Mouse (Mus musculus) hindbrain, embryonic 11.5 days (tissue): ENCODE measurements around the gene Cldn24. TPM values are rescaled to one million over a fixed set of nuclear protein-coding genes. Genes with fewer than 3 reads are reported as not detected.

Experiments used
- ATAC-seq: fragments of 200-750 bp; cut with Nextera tagmentation; 2 replicates; pipeline ENCODE4 v1.8.0; 2017; ENCODE audit warnings: mild to moderate bottlenecking, moderate TSS enrichment, moderate library complexity; ENCODE audit not compliant: low FRiP score
- DNase-seq: peaks from one replicate; pipeline ENCODE4 v3.0.0-alpha.2; 2015; ENCODE audit warnings: low spot score
- H3K27ac ChIP-seq: fragments of 300-500 bp; sonication (generic); 2 replicates; pipeline ENCODE4 v1.5.1; 2014; ENCODE audit warnings: mild to moderate bottlenecking, low read depth, low read length
- H3K27me3 ChIP-seq: fragments of 300-500 bp; sonication (generic); 2 replicates; pipeline ENCODE4 v1.6.1; 2014; ENCODE audit warnings: mild to moderate bottlenecking, low read length, moderate library complexity, mixed read lengths; ENCODE audit not compliant: control insufficient read depth, insufficient read depth
- H3K36me3 ChIP-seq: fragments of 300-500 bp; sonication (generic); 2 replicates; pipeline ENCODE4 v1.6.1; 2014; ENCODE audit warnings: mild to moderate bottlenecking, low read length, moderate library complexity, mixed read lengths; ENCODE audit not compliant: control insufficient read depth, insufficient read depth
- H3K4me1 ChIP-seq: fragments of 300-500 bp; sonication (generic); replicated peaks from 2 replicates; pipeline ENCODE4 v1.6.1; 2014; ENCODE audit warnings: low read length, mixed read lengths; ENCODE audit not compliant: control insufficient read depth, insufficient read depth
- H3K4me2 ChIP-seq: fragments of 300-500 bp; sonication (generic); replicated peaks from 2 replicates; pipeline ENCODE4 v1.6.1; 2014; ENCODE audit warnings: mild to moderate bottlenecking, low read depth, low read length
- H3K4me3 ChIP-seq: fragments of 300-500 bp; sonication (generic); 2 replicates; pipeline ENCODE4 v1.5.1; 2014; ENCODE audit warnings: low read depth, low read length
- H3K9ac ChIP-seq: fragments of 300-500 bp; sonication (generic); 2 replicates; pipeline ENCODE4 v1.6.1; 2014; ENCODE audit warnings: low read depth, low read length
- H3K9me3 ChIP-seq: fragments of 300-500 bp; sonication (generic); 2 replicates; pipeline ENCODE4 v1.6.1; 2016; ENCODE audit warnings: low read length; ENCODE audit not compliant: control insufficient read depth
- WGBS: fragments of 180-500 bp; shearing (Covaris S2); extraction: QIAGEN DNeasy Blood & Tissue Kit; methylation state at CpG from one replicate; pipeline ENCODE4 v1.1.7; 2014; 5-methylcytosine and 5-hydroxymethylcytosine counted together
- polyA plus RNA-seq: library from polyadenylated mRNA; unstranded; fragments of >200 nt; fragmentation: Nextera tagmentation; extraction: Ambion mirVana; gene quantifications from 2 replicates; pipeline ENCODE4 v1.2.1, GENCODE M21; 2014

The Cldn24 gene
- polyA plus RNA-seq, 1 experiment from 2014 or later, result not detected

DNA sequence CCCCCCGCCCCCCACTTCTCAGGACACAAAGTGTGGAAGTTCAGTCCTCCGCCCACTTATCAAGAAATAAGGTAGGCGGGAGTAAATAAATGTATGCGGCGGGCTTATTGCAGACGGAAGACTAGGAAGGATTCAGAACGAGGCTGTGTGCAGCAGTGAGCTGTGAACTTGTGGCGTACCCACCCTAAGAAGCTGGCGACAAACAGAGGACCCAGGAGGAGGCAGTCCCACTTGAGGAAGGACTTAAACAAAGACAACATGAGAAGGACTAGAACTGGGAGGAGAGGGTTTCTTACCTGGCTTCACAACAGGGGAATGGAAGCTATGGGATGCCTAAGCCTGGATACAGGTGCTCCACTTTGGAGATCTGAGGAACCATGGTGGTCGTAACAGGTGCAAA lies 21.7 kb downstream of the Cldn24 start:
- 93% methylated on average over 10 of the region's 10 CpGs for WGBS
- Histone ChIP-seq H3K36me3 (peaks cover 2% of the 10 kb centered on the region; the same call in 1 of the 2 replicates), H3K9me3 (no peaks in the 10 kb centered on the region), H3K4me2 (no peak overlapping the region), H3K27ac (no peak overlapping the region), H3K4me3 (no peak overlapping the region), H3K27me3 (no peaks in the 10 kb centered on the region), H3K9ac (no peak overlapping the region), H3K4me1 (no peaks in the 10 kb centered on the region)
- DNase-seq (no peak), ATAC-seq (no peak)

DNA sequence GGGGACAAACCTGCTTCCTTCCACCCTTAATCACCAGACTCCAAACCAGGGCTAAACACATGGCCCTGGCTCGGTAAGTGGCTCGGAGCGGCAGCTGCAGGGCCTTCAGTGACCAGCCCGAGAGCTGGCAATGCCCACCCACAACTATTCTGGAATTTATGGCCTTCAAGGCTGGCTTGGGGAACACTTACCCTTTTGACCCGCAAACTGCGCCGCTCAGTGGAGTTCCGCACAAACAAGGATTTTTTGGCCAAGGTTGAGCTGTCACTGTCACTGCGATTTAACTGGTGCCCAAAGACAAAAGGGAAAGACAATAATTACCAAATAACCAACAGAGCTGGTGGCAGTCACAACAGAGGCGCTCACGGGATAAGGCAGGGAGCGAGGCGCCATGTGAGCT lies 24.0 kb downstream of the Cldn24 start:
- H3K9ac ChIP-seq, result no peak overlapping the region
- no peaks in the 10 kb centered on the region for H3K9me3 ChIP-seq
- WGBS, result 83% methylated on average over 13 of the region's 13 CpGs
- H3K36me3 ChIP-seq, result no peaks in the 10 kb centered on the region
- no peaks in the 10 kb centered on the region for H3K4me1 ChIP-seq
- DNase-seq (no peak), ATAC-seq (no peak)
- no peak overlapping the region for H3K4me3 ChIP-seq
- no peak overlapping the region for H3K4me2 ChIP-seq
- H3K27me3 ChIP-seq, result no peaks in the 10 kb centered on the region
- no peak overlapping the region for H3K27ac ChIP-seq

DNA sequence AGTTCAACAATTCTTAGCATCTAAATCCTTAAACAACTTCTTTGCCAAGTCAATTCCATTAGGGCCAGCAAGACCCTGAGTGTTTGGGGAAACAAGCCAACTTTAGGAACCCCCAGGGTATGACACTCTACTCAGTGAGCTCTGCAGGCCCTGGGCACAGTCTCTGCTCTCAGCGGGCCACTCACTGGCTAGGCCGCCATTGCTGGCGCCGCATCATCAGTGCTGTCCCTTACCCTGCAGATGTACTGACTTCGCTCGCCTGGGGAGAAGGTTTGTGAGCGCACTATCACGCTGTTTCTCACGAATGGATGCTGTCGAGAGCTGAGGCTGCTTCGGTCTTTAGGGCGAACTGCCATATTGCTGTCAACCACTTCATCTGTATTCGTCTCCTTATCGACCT lies 25.2 kb downstream of the Cldn24 start:
- Histone ChIP-seq H3K36me3 (no peaks in the 10 kb centered on the region), H3K4me3 (no peak overlapping the region), H3K4me2 (no peak overlapping the region), H3K9me3 (no peaks in the 10 kb centered on the region), H3K27ac (no peak overlapping the region), H3K9ac (no peak overlapping the region), H3K4me1 (no peaks in the 10 kb centered on the region), H3K27me3 (no peaks in the 10 kb centered on the region)
- no peak for DNase-seq
- no peak for ATAC-seq
- WGBS, result 95% methylated on average over 14 of the region's 14 CpGs

DNA sequence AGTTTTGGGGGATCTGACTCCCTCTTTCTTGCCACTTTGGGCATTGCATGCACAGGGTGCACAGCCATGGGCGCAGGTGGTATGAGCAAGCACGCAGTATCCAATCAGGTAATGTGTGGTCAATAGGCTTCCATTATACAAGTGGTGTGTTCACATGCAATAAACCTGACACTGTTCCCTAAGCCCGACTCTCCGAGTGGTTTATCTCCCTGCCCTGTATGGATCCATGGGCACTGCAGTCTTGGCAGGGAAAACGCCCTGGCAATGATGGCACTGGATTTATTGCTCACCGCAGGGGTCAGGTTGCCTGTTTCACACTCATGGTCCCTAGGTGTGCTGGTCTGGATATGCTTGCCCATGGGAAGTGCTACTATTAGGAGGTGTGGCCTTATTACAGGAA lies 26.0 kb downstream of the Cldn24 start:
- H3K27me3 ChIP-seq, result no peaks in the 10 kb centered on the region
- H3K4me2 ChIP-seq, result no peak overlapping the region
- H3K27ac ChIP-seq, result no peak overlapping the region
- H3K9ac ChIP-seq, result no peak overlapping the region
- ATAC-seq, result no peak
- no peaks in the 10 kb centered on the region for H3K4me1 ChIP-seq
- no peaks in the 10 kb centered on the region for H3K36me3 ChIP-seq
- DNase-seq, result no peak
- no peak overlapping the region for H3K4me3 ChIP-seq
- H3K9me3 ChIP-seq, result no peaks in the 10 kb centered on the region
- 96% methylated on average over 6 of the region's 6 CpGs for WGBS

DNA sequence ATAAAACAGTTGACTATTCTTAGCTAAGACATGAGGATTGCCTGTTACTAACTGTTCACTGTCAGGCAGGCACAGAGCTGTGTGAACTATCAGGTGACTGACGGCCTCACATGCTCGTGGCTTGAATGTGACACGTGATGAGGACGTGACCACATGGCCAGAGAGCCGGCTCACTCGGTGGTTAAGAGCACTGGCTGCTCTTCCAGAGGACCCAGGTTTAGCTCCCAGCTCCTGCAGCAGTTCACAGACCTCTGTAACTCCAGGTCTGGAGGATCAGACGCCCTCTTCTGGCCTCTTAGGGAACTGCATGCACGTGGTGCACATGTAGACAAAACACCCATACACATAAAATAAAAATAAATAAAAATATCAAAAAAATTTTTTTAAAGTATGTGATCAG lies 27.9 kb downstream of the Cldn24 start:
- Histone ChIP-seq H3K4me3 (no peak overlapping the region), H3K4me2 (no peak overlapping the region), H3K27ac (no peak overlapping the region), H3K4me1 (no peaks in the 10 kb centered on the region), H3K27me3 (no peaks in the 10 kb centered on the region), H3K9ac (no peak overlapping the region), H3K36me3 (no peaks in the 10 kb centered on the region), H3K9me3 (no peaks in the 10 kb centered on the region)
- no peak for DNase-seq
- no peak for ATAC-seq
- WGBS, result 87% methylated on average over 8 of the region's 8 CpGs

DNA sequence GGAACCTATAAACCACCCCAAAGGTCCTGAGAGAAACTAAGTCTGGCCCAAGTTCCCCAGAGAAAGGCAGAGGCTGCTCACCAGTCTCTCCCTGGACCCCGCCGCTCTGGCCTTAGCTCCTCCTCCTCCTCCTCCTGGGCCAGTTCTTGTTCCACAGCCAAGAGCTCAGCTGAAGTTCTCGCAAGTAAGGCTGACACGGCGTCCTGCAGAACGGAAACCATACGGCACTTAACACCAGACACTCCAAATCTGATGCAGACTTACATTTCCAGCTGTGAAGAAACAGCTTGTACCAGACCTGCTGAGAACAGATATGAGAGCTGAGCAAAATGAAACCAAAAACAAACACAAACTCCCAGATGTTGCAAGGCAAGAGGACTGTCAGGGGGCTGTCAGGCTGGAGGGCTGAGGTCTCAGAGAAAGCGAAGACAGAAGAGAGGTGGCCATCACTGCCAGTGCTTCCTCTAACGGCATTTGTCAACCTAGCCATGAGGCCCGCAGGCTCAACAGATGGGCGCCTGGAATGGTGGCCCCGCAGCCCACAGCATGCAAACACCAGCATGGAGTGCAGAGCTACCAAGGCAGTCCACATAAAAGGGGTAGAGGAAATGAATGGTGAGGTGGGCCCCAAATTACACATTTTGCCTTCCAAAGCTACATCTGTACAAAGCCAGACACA lies 30.0 kb downstream of the Cldn24 start:
- H3K27me3 ChIP-seq, result no peaks in the 10 kb centered on the region
- no peak overlapping the region for H3K9ac ChIP-seq
- DNase-seq (no peak), ATAC-seq (no peak)
- no peaks in the 10 kb centered on the region for H3K36me3 ChIP-seq
- no peaks in the 10 kb centered on the region for H3K4me1 ChIP-seq
- no peak overlapping the region for H3K27ac ChIP-seq
- 62% methylated on average over 12 of the region's 12 CpGs for WGBS
- no peaks in the 10 kb centered on the region for H3K9me3 ChIP-seq
- H3K4me3 ChIP-seq, result no peak overlapping the region
- no peak overlapping the region for H3K4me2 ChIP-seq

DNA sequence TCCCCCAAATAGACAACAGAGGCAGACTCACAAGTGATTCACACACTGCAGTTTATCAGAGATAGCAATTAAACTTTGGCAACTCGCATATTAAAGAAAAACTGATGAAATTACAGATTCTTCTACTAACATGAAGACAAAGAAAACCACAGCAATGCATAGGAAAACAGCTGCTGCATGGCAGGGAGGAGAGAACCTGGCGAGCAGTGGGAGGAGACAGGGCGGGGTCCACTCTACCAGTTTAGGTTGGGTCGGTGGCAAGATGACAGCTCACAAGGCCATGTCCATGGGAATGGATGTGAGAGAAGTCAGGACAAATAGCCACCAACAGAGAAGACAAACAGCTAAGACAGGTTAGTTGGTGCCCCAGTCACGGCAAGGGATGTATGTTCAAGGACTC lies 30.8 kb downstream of the Cldn24 start:
- no peak overlapping the region for H3K4me2 ChIP-seq
- no peaks in the 10 kb centered on the region for H3K4me1 ChIP-seq
- 77% methylated on average over 5 of the region's 5 CpGs for WGBS
- no peaks in the 10 kb centered on the region for H3K36me3 ChIP-seq
- no peak overlapping the region for H3K9ac ChIP-seq
- H3K9me3 ChIP-seq, result no peaks in the 10 kb centered on the region
- no peak overlapping the region for H3K4me3 ChIP-seq
- H3K27ac ChIP-seq, result no peak overlapping the region
- ATAC-seq (no peak), DNase-seq (no peak)
- H3K27me3 ChIP-seq, result no peaks in the 10 kb centered on the region

DNA sequence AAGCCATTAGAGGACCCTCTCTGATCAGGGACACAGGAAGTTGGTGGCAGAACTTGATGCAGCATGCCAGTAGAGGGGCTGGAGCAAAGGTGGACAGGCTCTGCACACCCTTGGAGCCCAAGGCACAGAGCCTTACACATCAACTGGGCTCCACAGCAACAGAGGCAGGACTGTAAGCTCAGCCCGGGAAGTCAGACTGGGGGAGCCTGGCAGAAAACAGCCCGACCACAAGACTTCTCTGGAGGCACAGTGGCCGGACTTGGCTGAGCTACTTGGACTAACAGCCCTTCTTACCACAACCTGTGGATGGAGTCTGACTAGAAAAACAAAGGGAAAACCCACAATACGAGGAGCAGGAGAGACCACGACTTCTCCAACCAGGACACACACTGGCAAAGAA lies 31.4 kb downstream of the Cldn24 start:
- H3K4me3 ChIP-seq, result no peak overlapping the region
- no peak overlapping the region for H3K27ac ChIP-seq
- H3K27me3 ChIP-seq, result no peaks in the 10 kb centered on the region
- ATAC-seq (no peak), DNase-seq (no peak)
- WGBS, result 89% methylated on average over 5 of the region's 5 CpGs
- H3K9me3 ChIP-seq, result no peaks in the 10 kb centered on the region
- H3K9ac ChIP-seq, result no peak overlapping the region
- H3K4me2 ChIP-seq, result no peak overlapping the region
- H3K36me3 ChIP-seq, result no peaks in the 10 kb centered on the region
- H3K4me1 ChIP-seq, result no peaks in the 10 kb centered on the region

DNA sequence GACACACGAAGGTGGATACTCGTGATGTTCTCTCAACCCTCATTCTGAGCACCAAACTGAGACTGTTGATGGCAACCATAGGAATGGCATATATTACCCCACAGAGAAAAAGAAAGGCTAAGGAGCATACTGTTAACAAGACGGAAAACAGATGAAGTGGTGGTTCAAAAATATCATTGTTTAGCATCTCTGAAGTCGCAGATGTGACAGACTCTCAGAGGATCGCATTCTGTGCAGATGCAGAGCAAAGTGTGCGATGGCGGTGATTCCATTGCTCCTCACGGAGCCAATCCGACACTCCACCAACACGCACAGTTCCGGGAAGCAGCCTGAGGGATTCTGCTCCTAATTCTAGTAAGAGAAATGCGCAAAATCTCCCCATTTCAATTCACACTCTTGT lies 37.3 kb downstream of the Cldn24 start:
- no peak overlapping the region for H3K27ac ChIP-seq
- no peaks in the 10 kb centered on the region for H3K36me3 ChIP-seq
- no peaks in the 10 kb centered on the region for H3K27me3 ChIP-seq
- H3K9ac ChIP-seq, result no peak overlapping the region
- H3K4me1 ChIP-seq, result no peaks in the 10 kb centered on the region
- 93% methylated on average over 12 of the region's 12 CpGs for WGBS
- H3K4me2 ChIP-seq, result no peak overlapping the region
- H3K4me3 ChIP-seq, result no peak overlapping the region
- DNase-seq (no peak), ATAC-seq (no peak)
- H3K9me3 ChIP-seq, result no peaks in the 10 kb centered on the region
